Mouse (Mus musculus) midbrain, postnatal 0 days (tissue): Measurements from ENCODE around the gene Nudt16l1. TPM values are rescaled to one million over a fixed set of nuclear protein-coding genes. Genes with fewer than 3 reads are reported as not detected.

Experiments used
- ATAC-seq: fragments of 200-750 bp; cut with Nextera tagmentation; 2 replicates; pipeline ENCODE4 v1.8.0; 2017; ENCODE audit warnings: moderate number of reproducible peaks, mild to moderate bottlenecking, moderate TSS enrichment, moderate library complexity; ENCODE audit not compliant: low FRiP score
- DNase-seq: peaks from one replicate; pipeline ENCODE4 v3.0.0-alpha.2; 2015; ENCODE audit warnings: low spot score
- H3K27ac ChIP-seq: fragments of 300-500 bp; sonication (generic); 2 replicates; pipeline ENCODE4 v1.5.1; 2014; ENCODE audit warnings: low read depth, mild to moderate bottlenecking, low read length, mixed read lengths
- H3K27me3 ChIP-seq: fragments of 300-500 bp; sonication (generic); 2 replicates; pipeline ENCODE4 v1.6.1; 2014; ENCODE audit warnings: low read length, control low read depth, mixed read lengths; ENCODE audit not compliant: insufficient read depth
- H3K36me3 ChIP-seq: fragments of 300-500 bp; sonication (generic); 2 replicates; pipeline ENCODE4 v1.6.1; 2014; ENCODE audit warnings: low read length, control low read depth, mixed read lengths; ENCODE audit not compliant: insufficient read depth
- H3K4me1 ChIP-seq: fragments of 300-500 bp; sonication (generic); 2 replicates; pipeline ENCODE4 v1.6.1; 2014; ENCODE audit warnings: mild to moderate bottlenecking, control low read depth, antibody characterized with exemption, low read length, mixed read lengths; ENCODE audit not compliant: insufficient read depth
- H3K4me2 ChIP-seq: fragments of 300-500 bp; sonication (generic); 2 replicates; pipeline ENCODE4 v1.6.1; 2014; ENCODE audit warnings: low read depth, mild to moderate bottlenecking, low read length, mixed read lengths; ENCODE audit not compliant: poor library complexity, severe bottlenecking
- H3K4me3 ChIP-seq: fragments of 300-500 bp; sonication (generic); 2 replicates; pipeline ENCODE4 v1.5.1; 2014; ENCODE audit warnings: low read depth, mild to moderate bottlenecking, low read length, moderate library complexity
- H3K9ac ChIP-seq: fragments of 300-500 bp; sonication (generic); replicated peaks from 2 replicates; pipeline ENCODE4 v1.6.1; 2014; ENCODE audit warnings: mild to moderate bottlenecking, low read length, moderate library complexity, mixed read lengths; ENCODE audit not compliant: poor library complexity, severe bottlenecking
- H3K9me3 ChIP-seq: fragments of 300-500 bp; sonication (generic); 2 replicates; pipeline ENCODE4 v1.6.1; 2016; ENCODE audit warnings: low read length, control low read depth
- CTCF ChIP-seq: IDR thresholded peaks from 2 replicates; pipeline ENCODE4 v1.5.1; 2016; ENCODE audit warnings: antibody characterized with exemption, mild to moderate bottlenecking
- WGBS: fragments of 180-500 bp; shearing (Covaris S2); extraction: QIAGEN DNeasy Blood & Tissue Kit; methylation state at CpG from one replicate; pipeline ENCODE4 v1.1.7; 2014; 5-methylcytosine and 5-hydroxymethylcytosine counted together
- polyA plus RNA-seq: library from polyadenylated mRNA; unstranded; fragments of >200 nt; fragmentation: Nextera tagmentation; extraction: Ambion mirVana; gene quantifications from 2 replicates; pipeline ENCODE4 v1.2.1, GENCODE M21; 2015
- total RNA-seq: library from RNA; depleted of rRNA; stranded (reverse); fragments of >200 nt; gene quantifications from 2 replicates; pipeline ENCODE4 v1.2.3, GENCODE M21; 2014

The Nudt16l1 gene
- total and polyA plus RNA-seq, 2 experiments from 2014 or later = 46.7 to 103 TPM

DNA sequence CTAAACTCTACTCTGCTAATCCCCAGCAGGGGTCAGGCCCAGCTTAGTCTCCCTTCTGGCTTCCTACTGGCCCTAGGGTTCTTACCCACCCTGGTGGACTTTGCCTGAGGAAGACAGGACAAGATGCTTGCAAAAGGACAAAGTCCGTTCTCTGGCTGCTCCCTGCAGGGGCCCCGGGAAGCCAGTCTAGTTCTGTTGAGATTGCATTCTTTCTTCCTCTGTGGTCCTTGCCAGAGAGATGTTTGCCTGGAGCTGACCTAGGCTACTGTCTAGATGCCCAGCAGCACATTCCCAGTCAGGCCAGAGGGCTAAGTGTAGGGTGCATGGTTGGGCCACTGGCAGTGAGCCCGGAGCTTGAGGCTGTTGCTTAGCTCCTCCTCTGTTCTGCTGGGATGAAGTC, 6.1 kb upstream of the Nudt16l1 start:
- 79% methylated on average over 3 of the region's 3 CpGs for WGBS
- no peaks in the 10 kb centered on the region for H3K4me1 ChIP-seq
- no peak overlapping the region for H3K4me2 ChIP-seq
- no peaks in the 10 kb centered on the region for H3K27me3 ChIP-seq
- no peaks in the 10 kb centered on the region for H3K9me3 ChIP-seq
- DNase-seq (peak; percentile 40), ATAC-seq (no peak)
- no peak overlapping the region for H3K27ac ChIP-seq
- no peak for TF ChIP-seq CTCF
- H3K36me3 ChIP-seq = peaks cover 77% of the 10 kb centered on the region
- H3K9ac ChIP-seq = no peak overlapping the region
- no peak overlapping the region for H3K4me3 ChIP-seq

DNA sequence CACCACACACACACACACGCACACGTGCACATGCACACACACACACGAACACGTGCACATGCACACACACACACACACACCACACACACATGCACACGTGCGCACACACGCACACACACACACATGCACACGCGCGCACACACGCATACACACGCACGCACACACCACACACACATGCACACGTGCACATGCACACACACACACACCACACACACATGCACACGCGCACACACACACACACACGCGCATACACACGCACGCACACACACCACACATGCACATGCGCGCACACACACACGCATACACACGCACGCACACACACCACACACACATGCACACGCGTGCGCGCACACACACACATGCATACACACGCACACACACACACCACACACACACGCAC, 3.1 kb upstream of the Nudt16l1 start:
- no peaks in the 10 kb centered on the region for H3K27me3 ChIP-seq
- ATAC-seq = no peak
- no peak for TF ChIP-seq CTCF
- no peaks in the 10 kb centered on the region for H3K9me3 ChIP-seq
- H3K9ac ChIP-seq = no peak overlapping the region
- H3K4me1 ChIP-seq = peaks cover 5% of the 10 kb centered on the region; the same call in 1 of the 2 replicates
- H3K4me3 ChIP-seq = no peak overlapping the region
- peaks cover 69% of the 10 kb centered on the region for H3K36me3 ChIP-seq
- WGBS = 97% methylated on average over 31 of the region's 31 CpGs
- DNase-seq = no peak
- H3K4me2 ChIP-seq = no peak overlapping the region
- H3K27ac ChIP-seq = no peak overlapping the region

DNA sequence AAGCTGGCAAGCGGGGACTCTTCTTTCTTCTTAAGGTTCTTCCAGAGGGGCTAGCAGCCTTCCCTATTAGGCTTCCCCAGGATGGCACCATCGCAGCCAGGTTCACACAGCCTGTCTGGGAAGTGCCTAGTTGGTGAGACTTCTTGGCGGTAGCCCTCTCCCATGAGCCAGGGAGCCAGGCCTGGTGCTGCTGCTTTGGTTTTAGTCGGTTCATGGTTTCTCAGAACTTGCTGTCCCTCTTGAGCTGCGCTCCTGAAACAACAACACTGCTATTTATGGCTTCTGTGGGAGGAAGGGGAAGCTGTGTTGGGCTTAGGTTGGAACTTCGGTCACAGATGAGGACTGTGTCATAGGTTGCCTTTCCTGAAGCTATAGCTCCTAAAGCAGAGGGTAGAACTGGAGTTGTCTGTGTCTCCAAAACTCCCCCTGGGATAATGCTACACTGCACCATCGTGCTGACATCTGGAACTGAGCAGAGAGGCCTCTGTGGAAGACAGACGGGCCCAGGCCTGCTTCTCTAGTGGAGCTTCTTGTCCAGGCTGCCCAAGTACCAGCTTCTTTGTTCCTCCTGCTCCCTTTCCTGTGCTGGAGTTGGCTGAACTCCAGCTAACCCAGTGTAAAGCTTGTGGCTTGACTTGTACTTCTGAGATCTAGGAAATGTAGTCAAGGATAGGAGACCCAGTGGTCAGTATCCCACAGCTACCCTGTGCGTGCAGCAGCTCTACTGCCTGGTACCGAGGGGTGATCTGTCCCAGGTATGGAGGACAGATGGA, 2.4 kb upstream of the Nudt16l1 start:
- TF ChIP-seq CTCF = no peak
- peaks cover 69% of the 10 kb centered on the region for H3K36me3 ChIP-seq
- 88% methylated on average over 10 of the region's 10 CpGs for WGBS
- ATAC-seq = no peak
- H3K4me3 ChIP-seq = no peak overlapping the region
- DNase-seq = no peak
- H3K4me2 ChIP-seq = no peak overlapping the region
- H3K27ac ChIP-seq = no peak overlapping the region
- H3K4me1 ChIP-seq = peaks cover 5% of the 10 kb centered on the region; the same call in 1 of the 2 replicates
- no peaks in the 10 kb centered on the region for H3K9me3 ChIP-seq
- no peak overlapping the region for H3K9ac ChIP-seq
- H3K27me3 ChIP-seq = no peaks in the 10 kb centered on the region

DNA sequence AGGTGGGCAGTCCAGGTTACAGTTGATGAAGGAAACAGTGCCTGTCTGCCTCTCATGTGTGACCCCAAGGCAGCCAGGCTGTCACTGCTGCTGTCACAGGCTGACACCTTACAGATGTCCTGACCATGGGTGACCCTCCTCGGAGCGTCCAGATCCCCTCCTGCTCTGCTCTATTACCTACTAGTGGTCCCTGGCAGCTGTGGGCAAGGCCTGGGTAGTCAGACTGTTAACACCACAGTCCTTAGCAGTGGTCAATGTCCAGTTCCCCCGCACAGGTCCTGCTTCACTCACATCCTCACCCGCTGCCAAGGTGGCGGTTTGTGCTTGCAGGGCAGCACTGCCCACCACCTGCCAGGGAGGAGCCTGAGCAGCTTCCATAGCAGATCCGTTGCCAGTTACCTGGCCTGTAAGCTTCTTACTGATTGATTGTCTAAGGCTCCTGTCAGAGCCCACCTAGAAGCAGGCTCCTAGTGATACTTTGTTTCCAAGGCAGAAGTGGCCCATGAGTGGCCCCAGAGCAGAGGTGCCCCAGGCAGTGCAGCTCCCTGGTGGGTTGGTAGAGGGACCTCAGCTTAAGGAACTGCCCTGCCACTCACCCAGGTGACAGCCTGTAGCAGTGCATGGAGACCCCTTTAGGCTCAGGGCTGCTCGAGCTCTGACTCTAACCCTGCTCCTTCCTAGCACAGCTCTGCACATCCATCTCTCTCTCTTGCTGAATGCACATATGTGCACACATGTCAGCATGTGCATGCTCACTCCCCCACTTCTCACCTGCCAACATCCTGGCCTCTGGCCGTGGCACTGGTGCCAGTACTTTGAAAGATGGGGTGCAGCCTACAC, 990 bp upstream of the Nudt16l1 start:
- TF ChIP-seq CTCF = no peak
- no peaks in the 10 kb centered on the region for H3K9me3 ChIP-seq
- H3K4me2 ChIP-seq = no peak overlapping the region
- no peak overlapping the region for H3K4me3 ChIP-seq
- no peaks in the 10 kb centered on the region for H3K27me3 ChIP-seq
- H3K4me1 ChIP-seq = peaks cover 5% of the 10 kb centered on the region; the same call in 1 of the 2 replicates
- no peak for ATAC-seq
- 93% methylated on average over 8 of the region's 8 CpGs for WGBS
- no peak for DNase-seq
- no peak overlapping the region for H3K27ac ChIP-seq
- peaks cover 72% of the 10 kb centered on the region for H3K36me3 ChIP-seq
- no peak overlapping the region for H3K9ac ChIP-seq

DNA sequence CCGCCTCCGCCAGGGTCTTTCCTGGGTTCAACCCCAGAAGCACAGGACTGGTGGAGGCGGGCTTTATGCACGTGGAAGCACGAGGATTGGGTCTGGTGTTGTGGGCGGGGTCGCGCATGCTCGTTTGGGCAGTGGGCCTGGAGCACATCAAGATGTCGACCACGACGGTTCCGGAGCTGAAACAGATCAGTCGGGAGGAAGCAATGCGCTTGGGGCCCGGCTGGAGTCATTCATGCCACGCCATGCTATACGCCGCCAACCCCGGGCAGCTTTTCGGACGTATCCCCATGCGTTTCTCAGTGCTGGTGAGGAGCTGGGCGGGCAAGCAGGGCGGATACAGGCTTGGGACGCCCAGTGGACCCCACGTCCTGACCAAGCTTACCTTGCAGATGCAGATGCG, 428 bp downstream of the Nudt16l1 start:
- TF ChIP-seq CTCF = no peak
- Histone ChIP-seq H3K4me1 (peaks cover 5% of the 10 kb centered on the region; the same call in 1 of the 2 replicates), H3K4me3 (peak overlapping the region; percentile 82), H3K27me3 (no peaks in the 10 kb centered on the region), H3K27ac (peak overlapping the region; percentile 94), H3K9me3 (no peaks in the 10 kb centered on the region), H3K4me2 (peak overlapping the region; percentile 56), H3K36me3 (peaks cover 67% of the 10 kb centered on the region), H3K9ac (peak overlapping the region; percentile 97)
- under 1% methylated on average over 28 of the region's 28 CpGs for WGBS
- DNase-seq = peak; percentile 97
- peak; percentile 94 for ATAC-seq

DNA sequence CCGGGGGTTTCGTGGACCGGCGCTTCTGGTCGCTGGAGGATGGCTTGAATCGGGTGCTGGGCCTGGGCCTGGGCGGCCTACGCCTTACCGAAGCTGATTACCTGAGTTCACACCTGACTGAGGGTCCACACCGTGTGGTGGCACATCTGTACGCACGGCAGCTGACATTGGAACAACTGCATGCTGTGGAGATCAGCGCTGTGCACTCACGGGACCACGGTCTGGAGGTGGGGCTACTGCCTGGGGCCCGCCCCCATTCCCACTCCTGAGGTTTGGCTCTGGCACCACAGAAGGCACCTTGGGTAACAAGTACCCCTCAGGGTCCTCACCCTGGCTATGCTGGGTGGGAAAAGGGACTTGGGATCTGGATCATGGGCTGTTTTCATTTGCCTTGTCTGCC, 851 bp downstream of the Nudt16l1 start:
- no peaks in the 10 kb centered on the region for H3K9me3 ChIP-seq
- WGBS = 3% methylated on average over 16 of the region's 16 CpGs
- H3K27me3 ChIP-seq = no peaks in the 10 kb centered on the region
- H3K4me2 ChIP-seq = peak overlapping the region; percentile 56
- no peak for TF ChIP-seq CTCF
- peak overlapping the region; percentile 94 for H3K27ac ChIP-seq
- H3K9ac ChIP-seq = peak overlapping the region; percentile 97
- H3K4me1 ChIP-seq = peaks cover 5% of the 10 kb centered on the region; the same call in 1 of the 2 replicates
- peak overlapping the region; percentile 82 for H3K4me3 ChIP-seq
- peaks cover 66% of the 10 kb centered on the region for H3K36me3 ChIP-seq
- ATAC-seq = peak; percentile 76
- peak; percentile 45 for DNase-seq
